Mouse (Mus musculus) brain, embryonic 14.5 days (tissue): ENCODE measurements at regions not wholly inside any gene's neighbourhood (a gene's known extent, or its start where the extent isn't known, plus 50 kb on each side); places are given as distances from the start of the nearest gene placed in this dataset.

ENCODE experiments used
- CTCF ChIP-seq: fragments of 200-500 bp; IDR thresholded peaks from 2 replicates; pipeline ENCODE4 v1.5.1; 2012; ENCODE audit warnings: inconsistent platforms, mild to moderate bottlenecking, moderate library complexity, borderline replicate concordance; ENCODE audit not compliant: insufficient read depth, insufficient read length; ENCODE audit errors: extremely low read depth
- POLR2A ChIP-seq: fragments of 200-500 bp; IDR thresholded peaks from 2 replicates; pipeline ENCODE4 v1.6.1; 2012; ENCODE audit warnings: mild to moderate bottlenecking, inconsistent platforms, borderline replicate concordance; ENCODE audit not compliant: poor library complexity, insufficient read depth, insufficient read length, severe bottlenecking; ENCODE audit errors: extremely low read depth

DNA sequence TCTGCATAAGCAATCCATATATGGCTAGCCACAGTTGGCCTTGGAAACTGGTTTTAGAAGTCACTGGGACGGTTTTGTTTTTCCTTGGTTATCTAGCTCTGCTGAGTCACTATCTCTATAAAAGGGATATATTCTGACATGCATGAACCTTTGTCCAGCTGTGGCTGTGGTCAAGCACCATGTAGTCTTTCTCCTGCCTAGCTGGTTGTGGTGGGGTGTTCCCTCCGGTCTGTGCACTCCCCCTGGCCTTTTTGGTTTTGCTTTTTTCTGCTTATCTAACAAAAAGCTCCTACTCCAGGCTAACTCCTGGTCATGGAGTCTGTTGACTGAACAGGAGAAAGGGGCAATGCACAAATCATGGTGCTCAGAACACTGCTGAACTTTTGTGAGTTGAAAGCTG is 125.7 kb upstream of the Jun start:
- no peak for TF ChIP-seq CTCF
- TF ChIP-seq POLR2A = no peak
